Mouse (Mus musculus) embryonic facial prominence, embryonic 11.5 days (tissue): Measurements from ENCODE around the gene Slco4a1. TPM values are rescaled to one million over a fixed set of nuclear protein-coding genes. Genes with fewer than 3 reads are reported as not detected.
A peak's percentile ranks its signal among the peaks of the same experiment; 100 is the strongest.

Experiments used
- ATAC-seq: fragments of 200-750 bp; cut with Nextera tagmentation; replicated peaks from 2 replicates; pipeline ENCODE4 v1.8.0; 2017; ENCODE audit warnings: low read depth; ENCODE audit not compliant: insufficient number of reproducible peaks, low FRiP score, low TSS enrichment
- DNase-seq: peaks from one replicate; pipeline ENCODE4 v3.0.0-alpha.2; 2015; ENCODE audit warnings: low spot score
- H3K27ac ChIP-seq: fragments of 300-500 bp; sonication (generic); replicated peaks from 2 replicates; pipeline ENCODE4 v1.5.1; 2014; ENCODE audit warnings: mild to moderate bottlenecking, low read depth, low read length, control low read depth
- H3K27me3 ChIP-seq: fragments of 300-500 bp; sonication (generic); 2 replicates; pipeline ENCODE4 v1.6.1; 2014; ENCODE audit warnings: mild to moderate bottlenecking, low read length, moderate library complexity, mixed read lengths; ENCODE audit not compliant: control insufficient read depth, insufficient read depth
- H3K36me3 ChIP-seq: fragments of 300-500 bp; sonication (generic); replicated peaks from 2 replicates; pipeline ENCODE4 v1.6.1; 2014; ENCODE audit warnings: low read depth, mild to moderate bottlenecking, low read length, moderate library complexity, mixed read lengths; ENCODE audit not compliant: control insufficient read depth, insufficient read depth
- H3K4me1 ChIP-seq: fragments of 300-500 bp; sonication (generic); 2 replicates; pipeline ENCODE4 v1.6.1; 2014; ENCODE audit warnings: low read length, mixed read lengths; ENCODE audit not compliant: control insufficient read depth, insufficient read depth
- H3K4me2 ChIP-seq: fragments of 300-500 bp; sonication (generic); 2 replicates; pipeline ENCODE4 v1.6.1; 2014; ENCODE audit warnings: low read depth, mild to moderate bottlenecking, control low read depth, low read length, moderate library complexity
- H3K4me3 ChIP-seq: fragments of 300-500 bp; sonication (generic); 2 replicates; pipeline ENCODE4 v1.5.1; 2014; ENCODE audit warnings: low read depth, low read length, control low read depth
- H3K9ac ChIP-seq: fragments of 300-500 bp; sonication (generic); replicated peaks from 2 replicates; pipeline ENCODE4 v1.6.1; 2014; ENCODE audit warnings: mild to moderate bottlenecking, control low read depth, low read length
- H3K9me3 ChIP-seq: fragments of 300-500 bp; sonication (generic); replicated peaks from 2 replicates; pipeline ENCODE4 v1.6.1; 2016; ENCODE audit warnings: mild to moderate bottlenecking, low read length, inconsistent platforms, mixed read lengths; ENCODE audit not compliant: control insufficient read depth
- WGBS: fragments of 180-500 bp; shearing (Covaris S2); extraction: QIAGEN DNeasy Blood & Tissue Kit; methylation state at CpG from one replicate; pipeline ENCODE4 v1.1.7; 2014; 5-methylcytosine and 5-hydroxymethylcytosine counted together
- polyA plus RNA-seq: library from polyadenylated mRNA; unstranded; fragments of >200 nt; fragmentation: Nextera tagmentation; extraction: Ambion mirVana; gene quantifications from 2 replicates; pipeline ENCODE4 v1.2.1, GENCODE M21; 2014

The Slco4a1 gene
- 1.7 and 2.3 TPM in 2 replicates for polyA plus RNA-seq

DNA sequence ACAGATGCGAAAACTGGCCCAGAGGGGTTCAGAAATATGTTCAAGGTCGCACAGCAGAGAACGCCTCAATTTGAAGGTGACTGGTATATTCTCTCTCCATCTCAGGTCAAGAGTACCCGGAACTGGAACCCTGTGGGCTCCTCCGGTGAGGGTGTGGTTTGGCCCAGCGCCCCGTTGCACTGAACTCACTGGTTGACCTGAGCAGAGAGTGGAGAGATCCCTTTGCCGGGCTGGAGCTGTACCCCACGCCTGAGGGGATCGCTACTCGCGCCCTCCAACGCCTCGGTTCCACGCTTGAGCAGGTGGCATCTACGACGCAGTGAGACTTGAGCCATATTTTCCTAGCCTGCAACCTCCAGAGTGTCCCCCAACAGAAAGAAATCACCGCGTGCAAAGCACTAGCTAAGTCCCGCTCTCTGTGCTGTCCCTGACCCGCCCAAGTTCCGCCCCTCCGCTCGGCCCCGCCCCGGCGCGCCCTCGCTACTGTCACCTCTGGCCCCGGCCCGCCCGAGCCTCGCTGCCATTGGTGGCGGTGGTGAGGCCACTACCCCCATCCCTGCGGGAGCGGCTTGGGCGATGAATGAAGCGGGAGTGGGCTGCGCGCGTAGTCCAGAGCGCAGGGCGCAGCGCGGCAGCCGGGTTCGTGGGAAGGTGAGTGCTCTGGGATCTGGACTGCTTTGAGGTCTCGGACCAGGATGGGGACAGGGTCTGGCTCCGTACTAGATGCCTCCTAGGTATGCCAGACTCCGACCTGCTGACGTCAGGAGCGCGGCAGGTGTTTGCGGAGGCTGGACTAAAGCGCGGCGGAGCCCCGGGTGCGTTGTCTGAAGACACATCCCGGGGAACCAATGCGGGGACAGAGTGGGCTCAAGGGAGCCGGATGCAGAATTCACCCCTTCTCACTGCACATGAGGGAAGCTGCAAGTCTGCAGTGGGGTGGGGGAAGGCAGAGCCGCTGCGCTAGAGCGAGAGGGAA, at the start of gene Slco4a1:
Gene Slco4a1, plus strand, starts transcription at position 523 of the 976 bp plus-strand sequence.
- Histone ChIP-seq H3K4me1 (0 out of 2 replicates have a peak, but pooled peaks cover 3% of the 10 kb centered on the region), H3K9me3 (no peaks in the 10 kb centered on the region), H3K27ac (no peak within 1 kb of the TSS), H3K4me3 (peak within 1 kb of the TSS; percentile 43), H3K9ac (peak within 1 kb of the TSS; percentile 43), H3K36me3 (no peaks in the 10 kb centered on the region), H3K4me2 (peak within 1 kb of the TSS; percentile 84), H3K27me3 (peaks cover 21% of the 10 kb centered on the region)
- DNase-seq (peak; percentile 87), ATAC-seq (peak; percentile 92)
- 2% methylated on average over 65 of the region's 65 CpGs for WGBS

DNA sequence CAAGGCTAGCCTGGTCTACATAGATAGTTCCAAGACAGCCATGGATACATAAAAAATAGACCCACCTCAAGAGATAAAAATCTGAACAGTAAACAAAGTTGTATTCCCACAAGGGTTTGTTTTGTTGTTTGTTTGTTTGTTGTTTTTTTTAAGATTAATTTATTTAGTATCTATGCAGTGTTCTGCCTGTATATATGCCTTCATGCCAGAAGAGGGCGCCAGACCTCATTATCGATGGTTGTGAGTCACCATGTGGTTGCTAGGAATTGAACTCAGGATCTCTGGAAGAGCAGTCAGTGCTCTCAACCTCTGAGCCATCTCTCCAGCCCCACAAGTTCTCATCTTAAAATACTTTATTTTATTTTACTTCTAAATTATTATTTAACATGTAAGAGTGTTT, 47.6 kb upstream of the Slco4a1 start:
- Histone ChIP-seq H3K4me2 (no peak overlapping the region), H3K27ac (no peak overlapping the region), H3K4me1 (no peaks in the 10 kb centered on the region), H3K4me3 (no peak overlapping the region), H3K36me3 (no peaks in the 10 kb centered on the region), H3K9ac (no peak overlapping the region), H3K27me3 (no peaks in the 10 kb centered on the region), H3K9me3 (no peaks in the 10 kb centered on the region)
- ATAC-seq (no peak), DNase-seq (no peak)
- 23% methylated on average over 2 of the region's 2 CpGs for WGBS

DNA sequence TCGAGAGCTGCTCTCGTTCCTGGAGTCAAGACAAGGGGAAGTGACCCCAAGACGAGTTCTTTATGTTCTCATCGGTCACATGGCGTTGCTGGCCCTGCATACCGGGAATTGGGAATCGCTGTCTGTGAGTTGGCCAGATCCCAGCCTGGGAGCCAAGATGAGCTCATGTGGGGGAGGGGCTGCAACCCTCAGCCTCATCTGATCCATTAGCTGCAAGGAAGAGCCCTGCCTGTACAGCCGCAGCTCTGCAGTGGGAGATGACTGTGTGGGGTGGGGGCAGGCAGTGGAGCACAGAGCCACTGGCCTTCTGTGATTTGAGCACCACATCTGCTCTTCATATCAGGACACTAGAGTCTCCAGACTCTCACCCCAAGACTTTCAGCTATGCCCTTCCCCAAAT, 45.6 kb upstream of the Slco4a1 start:
- Histone ChIP-seq H3K9ac (no peak overlapping the region), H3K4me2 (no peak overlapping the region), H3K27ac (no peak overlapping the region), H3K4me3 (no peak overlapping the region), H3K36me3 (no peaks in the 10 kb centered on the region), H3K27me3 (no peaks in the 10 kb centered on the region), H3K4me1 (no peaks in the 10 kb centered on the region), H3K9me3 (no peaks in the 10 kb centered on the region)
- DNase-seq (no peak), ATAC-seq (no peak)
- WGBS, result 63% methylated on average over 8 of the region's 8 CpGs

DNA sequence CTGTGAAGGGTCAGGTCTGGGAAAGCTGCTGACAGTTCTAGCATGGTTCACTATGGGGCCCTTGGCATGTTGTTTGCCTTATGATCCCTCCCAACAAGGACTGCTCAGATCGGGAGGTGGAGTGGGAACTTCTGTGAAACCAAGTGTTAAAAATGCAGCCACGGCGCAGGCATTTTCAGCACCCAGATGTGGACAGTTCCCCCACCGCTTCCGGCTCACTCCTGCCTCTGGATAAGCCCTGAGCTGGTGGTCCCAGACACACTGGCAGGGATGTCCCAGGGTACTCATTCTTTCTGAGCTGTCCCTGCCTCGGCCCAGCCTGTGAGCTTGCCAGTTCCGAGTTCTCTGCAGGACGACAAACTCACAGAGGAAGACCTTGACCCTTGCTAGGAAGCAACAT, 45.0 kb upstream of the Slco4a1 start:
- peak; percentile 71 for DNase-seq
- Histone ChIP-seq H3K9me3 (no peaks in the 10 kb centered on the region), H3K4me2 (no peak overlapping the region), H3K27me3 (no peaks in the 10 kb centered on the region), H3K4me3 (no peak overlapping the region), H3K4me1 (no peaks in the 10 kb centered on the region), H3K9ac (no peak overlapping the region), H3K36me3 (no peaks in the 10 kb centered on the region), H3K27ac (no peak overlapping the region)
- no peak for ATAC-seq
- 19% methylated on average over 8 of the region's 8 CpGs for WGBS

DNA sequence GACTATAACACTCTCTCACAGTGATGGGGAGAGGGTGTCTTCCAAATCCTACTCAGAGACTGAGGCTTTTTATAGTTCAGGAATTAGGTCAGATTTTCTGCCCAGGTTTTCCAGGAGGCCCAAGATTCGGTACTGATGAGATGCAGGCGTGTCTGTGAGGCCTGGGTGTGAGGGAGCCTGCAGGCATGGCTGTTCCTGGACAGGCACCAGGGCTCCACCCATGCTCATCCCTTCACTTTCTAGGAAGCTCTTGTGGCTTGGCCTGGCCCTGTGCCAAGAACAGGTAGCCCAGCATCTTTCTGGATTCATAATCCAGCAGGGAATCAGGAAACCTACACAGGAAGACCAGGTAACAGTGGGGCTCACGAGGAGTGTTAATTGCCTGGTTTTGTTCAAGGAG, 40.4 kb upstream of the Slco4a1 start:
- H3K27ac ChIP-seq, result no peak overlapping the region
- H3K4me1 ChIP-seq, result no peaks in the 10 kb centered on the region
- 58% methylated on average over 3 of the region's 3 CpGs for WGBS

DNA sequence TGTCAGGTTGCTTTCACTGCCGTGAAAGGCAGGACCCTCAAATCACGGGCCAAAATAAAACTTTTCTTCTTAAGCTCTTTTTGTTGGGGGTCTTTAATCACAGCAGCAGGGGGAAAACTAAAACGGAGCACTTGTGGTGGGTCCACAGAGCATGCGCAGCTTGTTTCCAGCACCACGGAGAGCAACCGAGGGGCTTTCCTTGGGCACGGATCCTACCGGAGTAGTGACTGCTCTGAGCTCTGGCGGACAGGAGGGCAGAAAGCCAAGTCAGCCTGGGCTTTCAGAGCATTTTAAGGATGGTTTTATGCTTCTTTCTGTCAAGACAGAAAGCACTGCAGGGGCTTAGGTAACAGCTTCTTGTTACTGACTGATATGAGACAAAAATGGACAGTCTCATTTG, 38.3 kb upstream of the Slco4a1 start:
- no peak overlapping the region for H3K9ac ChIP-seq
- DNase-seq (peak; percentile 75), ATAC-seq (no peak)
- no peak overlapping the region for H3K4me2 ChIP-seq
- no peak overlapping the region for H3K27ac ChIP-seq
- 14% methylated on average over 9 of the region's 9 CpGs for WGBS
- no peaks in the 10 kb centered on the region for H3K27me3 ChIP-seq
- no peaks in the 10 kb centered on the region for H3K36me3 ChIP-seq
- H3K9me3 ChIP-seq, result no peaks in the 10 kb centered on the region
- H3K4me3 ChIP-seq, result no peak overlapping the region
- no peaks in the 10 kb centered on the region for H3K4me1 ChIP-seq

More for the DNA sequence above, 40.4 kb upstream of the Slco4a1 start:
- H3K36me3 ChIP-seq, result no peaks in the 10 kb centered on the region
- no peak overlapping the region for H3K4me2 ChIP-seq
- H3K27me3 ChIP-seq, result no peaks in the 10 kb centered on the region
- H3K4me3 ChIP-seq, result no peak overlapping the region
- H3K9ac ChIP-seq, result no peak overlapping the region
- H3K9me3 ChIP-seq, result no peaks in the 10 kb centered on the region
- DNase-seq (no peak), ATAC-seq (no peak)

DNA sequence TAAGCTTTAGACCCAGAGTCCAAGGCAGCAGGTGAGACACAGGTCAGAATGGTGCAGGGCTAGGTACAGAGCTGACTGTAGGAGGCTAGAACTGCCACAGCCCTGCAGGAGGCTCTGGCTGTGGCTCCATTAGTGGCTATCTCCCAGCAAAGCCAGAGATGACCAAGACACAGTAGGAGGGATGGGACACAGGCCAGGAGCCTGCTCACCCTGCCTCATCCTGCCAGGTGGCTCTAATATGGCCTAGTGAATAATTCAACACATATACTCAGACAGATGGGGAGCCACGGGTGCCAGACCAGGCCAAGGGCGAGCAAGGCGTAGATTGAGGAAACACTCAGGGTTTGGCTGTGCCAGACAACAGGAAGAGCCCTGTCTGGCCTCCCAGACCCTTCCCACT, 35.4 kb upstream of the Slco4a1 start:
- H3K4me2 ChIP-seq, result no peak overlapping the region
- no peaks in the 10 kb centered on the region for H3K4me1 ChIP-seq
- 86% methylated on average over 3 of the region's 3 CpGs for WGBS
- no peaks in the 10 kb centered on the region for H3K9me3 ChIP-seq
- H3K27me3 ChIP-seq, result no peaks in the 10 kb centered on the region
- no peak overlapping the region for H3K4me3 ChIP-seq
- no peak overlapping the region for H3K27ac ChIP-seq
- no peak overlapping the region for H3K9ac ChIP-seq
- no peak for DNase-seq
- no peak for ATAC-seq
- no peaks in the 10 kb centered on the region for H3K36me3 ChIP-seq

DNA sequence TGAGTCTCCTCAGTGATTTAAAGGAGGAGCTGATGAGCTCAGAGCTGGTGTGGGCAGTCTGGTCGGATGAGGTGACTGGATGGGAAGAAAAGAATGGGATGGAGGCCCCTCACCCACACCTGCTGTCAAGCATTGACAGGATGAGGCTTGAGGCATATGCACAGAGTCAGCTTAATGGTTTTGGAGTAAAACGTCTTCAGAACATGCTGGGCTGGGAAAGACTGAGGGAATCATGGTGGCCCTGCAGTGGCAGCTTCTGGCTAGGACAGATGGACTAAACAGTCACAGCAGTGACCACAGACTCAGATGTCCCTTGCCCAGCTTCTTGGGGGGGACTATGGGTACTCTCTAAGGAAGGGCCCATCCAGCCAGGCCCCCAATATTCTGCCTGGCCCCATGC, 30.9 kb upstream of the Slco4a1 start:
- Histone ChIP-seq H3K27me3 (no peaks in the 10 kb centered on the region), H3K36me3 (no peaks in the 10 kb centered on the region), H3K4me2 (no peak overlapping the region), H3K4me1 (no peaks in the 10 kb centered on the region), H3K9me3 (no peaks in the 10 kb centered on the region), H3K4me3 (no peak overlapping the region), H3K9ac (no peak overlapping the region), H3K27ac (no peak overlapping the region)
- ATAC-seq (no peak), DNase-seq (no peak)
- WGBS, result 48% methylated on average over 2 of the region's 2 CpGs
